In genomic region chr2:167351371-167351951, GRCm38 (mm10) we compare ENCODE assay signal across 12 mouse cellular contexts. TPM values are rescaled to one million over a fixed set of nuclear protein-coding genes. Genes with fewer than 3 reads are reported as not detected.
DNase-seq lines count a peak whose midpoint lies in the region; TF ChIP-seq lines count a peak whose summit lies in the region.
"Had no signal": no experiment of that assay in that cellular context is flagged by ENCODE, and none has a peak within 500 bp of the region (broad histone marks: within the 10 kb centered on the region; RNA-seq: fewer than 3 reads in every experiment).

No protein-coding gene starts in this region.

- peaks cover 20% of the 10 kb centered on the region for H3K79me2 ChIP-seq in myocyte (ENCODE audit: control insufficient read depth, insufficient read depth)

- H3K36me3 ChIP-seq in myocyte (ENCODE audit: control insufficient read depth, insufficient read depth): no peaks in the 10 kb centered on the region
- H3K36me3 ChIP-seq: heart, embryonic 13.5 days; limb, embryonic 13.5 days had no signal

- no peaks in the 10 kb centered on the region for H3K27me3 ChIP-seq in myocyte (ENCODE audit: control insufficient read depth, insufficient read depth, insufficient read length)
- H3K27me3 ChIP-seq: heart, embryonic 13.5 days had no signal

- H3ac ChIP-seq in myocyte (ENCODE audit: control insufficient read depth, insufficient read length): no peak overlapping the region

- H3K4me3 ChIP-seq in myocyte: no peak overlapping the region
- H3K4me3 ChIP-seq: heart, embryonic 13.5 days; limb, embryonic 13.5 days had no signal

- TF ChIP-seq POLR2A in myocyte (IDR thresholded peaks at IDR 0.05; ENCODE audit: insufficient read length, low read depth): no peak

- peak; percentile 43 for DNase-seq in cerebellum, adult 9-11 months
- no peak for DNase-seq in cerebellum, adult 11-12 months
- peak; percentile 25 to 38 for DNase-seq in spleen, adult 18-20 months
- DNase-seq in spleen, adult 12 weeks (ENCODE audit: low spot score): no peak
- DNase-seq in fat pad, adult 2 months (ENCODE audit: extremely low read depth, low read depth, low spot score): peak; percentile 11
- DNase-seq in right cerebral cortex, adult 2 months (ENCODE audit: low spot score in 2 of 2): no peak
- DNase-seq in adrenal gland, postnatal 4 days (ENCODE audit: low spot score in 2 of 2): no peak
- DNase-seq: cerebellum, postnatal 36 days; kidney, adult 11 months had no signal

- H3K4me2 ChIP-seq in myocyte (ENCODE audit: low read depth): peak overlapping the region; percentile 51
- H3K4me2 ChIP-seq: heart, embryonic 13.5 days; limb, embryonic 13.5 days had no signal

TF ChIP-seq in myocyte, 11 proteins besides CTCF, POLR2A, EP300 and RAD21:
- TF ChIP-seq TCF12 (IDR thresholded peaks at IDR 0.05; ENCODE audit: insufficient read depth, poor library complexity, severe bottlenecking) (no peak), MAX (IDR thresholded peaks at IDR 0.05; ENCODE audit: low read depth) (no peak), E2F4 (IDR thresholded peaks at IDR 0.05; ENCODE audit: insufficient read depth) (no peak), REST (IDR thresholded peaks at IDR 0.05; ENCODE audit: insufficient read depth, insufficient read length) (no peak), SRF (IDR thresholded peaks at IDR 0.05; ENCODE audit: control insufficient read depth, insufficient read length, low read depth) (no peak), USF1 (IDR thresholded peaks at IDR 0.05; ENCODE audit: low read depth) (no peak)

RNA-seq across cellular contexts. Expression of gene B4galt5, which starts 2.5 kb away (rescaled TPM):
- 70.0 TPM for polyA plus RNA-seq in myocyte (2012; fragmentation: generic; extraction: Trizol)
- total RNA-seq in adrenal gland, postnatal 4 days (2021): 100 to 1,000 TPM in 1 of 2 experiments, 10 to 100 TPM in 1; 86.1 to 102 TPM

Comparison
In these comparisons a context has a peak if more than half of its experiments do, and no peak if none do; other contexts are left out.
1. DNase-seq: peak in cerebellum, adult 9-11 months (single experiment), spleen, adult 18-20 months (2 of 2) and fat pad, adult 2 months (single experiment); none in cerebellum, adult 11-12 months (single experiment), spleen, adult 12 weeks (single experiment), right cerebral cortex, adult 2 months (0 of 2) and adrenal gland, postnatal 4 days (0 of 2).